Comparison of ENCODE assay signal across 11 mouse cellular contexts in the genomic region with DNA sequence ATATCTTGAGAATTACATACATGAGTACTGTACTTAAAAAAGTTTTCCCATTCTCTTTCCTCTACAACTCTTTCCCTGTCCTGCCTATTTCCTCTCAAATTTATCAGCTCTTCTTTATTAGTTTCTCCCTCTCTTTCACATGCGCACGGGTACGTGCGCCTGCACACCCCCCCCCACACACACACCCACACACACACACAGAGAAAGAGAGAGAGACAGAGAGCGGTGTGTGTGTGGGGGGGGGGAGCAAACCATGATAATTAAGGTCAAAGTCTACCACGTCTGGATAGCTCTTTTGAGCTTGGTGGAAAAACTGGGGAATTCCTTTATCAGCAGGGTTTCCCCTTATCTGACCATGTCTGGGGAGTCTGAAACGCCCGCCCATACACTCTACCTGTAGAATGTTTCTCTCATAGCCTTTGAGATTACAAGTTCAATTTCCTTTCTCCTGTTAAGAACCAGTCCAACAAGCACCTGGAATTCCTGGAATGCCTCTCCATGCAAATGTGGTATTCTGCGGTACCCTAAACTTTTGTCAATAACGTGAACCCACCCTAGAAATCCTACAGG.
"Had no signal": no experiment of that assay in that cellular context is flagged by ENCODE, and none has a peak within 500 bp of the region (broad histone marks: within the 10 kb centered on the region; RNA-seq: fewer than 3 reads in every experiment).

No protein-coding gene starts in this region.

- DNase-seq: kidney, adult 2 months; kidney, postnatal 25 days; lung, postnatal 14 days; right cerebral cortex, postnatal 14 days; thymus, adult 2 months; thymus, postnatal 25 days had no signal

- H3K9ac ChIP-seq: midbrain, embryonic 12.5 days; neural tube, embryonic 13.5 days had no signal

- H3K36me3 ChIP-seq: limb, embryonic 10.5 days; midbrain, embryonic 12.5 days; neural tube, embryonic 13.5 days had no signal

- ATAC-seq: midbrain, embryonic 16.5 days had no signal

- H3K27me3 ChIP-seq: midbrain, embryonic 12.5 days; neural tube, embryonic 13.5 days had no signal

- H3K9me3 ChIP-seq: limb, embryonic 10.5 days; midbrain, embryonic 12.5 days; neural tube, embryonic 13.5 days had no signal

- H3K4me3 ChIP-seq: limb, embryonic 10.5 days; midbrain, embryonic 12.5 days; neural tube, embryonic 13.5 days had no signal

- H3K27ac ChIP-seq: limb, embryonic 10.5 days; midbrain, embryonic 12.5 days; neural tube, embryonic 13.5 days had no signal

- H3K4me1 ChIP-seq: limb, embryonic 10.5 days; midbrain, embryonic 12.5 days; neural tube, embryonic 13.5 days had no signal

- H3K4me2 ChIP-seq: liver, embryonic 11.5 days; midbrain, embryonic 12.5 days; neural tube, embryonic 13.5 days had no signal
